Mouse (Mus musculus) retina, embryonic 14.5 days (tissue): ENCODE results near the gene Yod1.

Experiments
- DNase-seq: peaks from one replicate; pipeline ENCODE4 v3.0.0-alpha.2; 2015; ENCODE audit warnings: low spot score

Yod1 gene

GRCm38 (mm10) chr1:130770487-130770886 is 53.4 kb downstream of the Yod1 start:
- DNase-seq = no peak

GRCm38 (mm10) chr1:130770981-130771494 is 53.9 kb downstream of the Yod1 start:
- DNase-seq = no peak
